Mouse (Mus musculus) MEL (cell line): ENCODE results near the gene Olfml3. TPM values are rescaled to one million over a fixed set of nuclear protein-coding genes. Genes with fewer than 3 reads are reported as not detected.

Source experiments
- DNase-seq: peaks from one replicate; pipeline ENCODE4 v3.0.0; 2011; ENCODE audit warnings: low read depth, low spot score
- H3K27ac ChIP-seq: 2 replicates; pipeline ENCODE4 v1.5.1; 2012; ENCODE audit warnings: low read depth, mild to moderate bottlenecking, control low read depth, low read length, moderate library complexity; ENCODE audit not compliant: control insufficient read depth
- H3K27me3 ChIP-seq, 2 experiments: fragments of 150-350 bp in 1 of 2; sonication (generic) in 1 of 2; 2 replicates each; pipeline ENCODE4 v1.6.1; 2012; ENCODE audit warnings: low read length in 2 of 2, mild to moderate bottlenecking in 2 of 2, improper control_type of control experiment in 1 of 2, moderate library complexity in 1 of 2; ENCODE audit not compliant: insufficient read depth in 2 of 2, control insufficient read depth in 1 of 2
- H3K36me3 ChIP-seq, 2 experiments: 2 replicates each; pipeline ENCODE4 v1.6.1; 2012 to 2014; ENCODE audit warnings: low read length in 2 of 2, improper control_type of control experiment in 1 of 2, inconsistent platforms in 1 of 2, mild to moderate bottlenecking in 1 of 2; ENCODE audit not compliant: insufficient read depth in 2 of 2, control insufficient read depth in 1 of 2
- H3K4me1 ChIP-seq, 2 experiments: fragments of 150-350 bp in 1 of 2; sonication (generic) in 1 of 2; 2 replicates each; pipeline ENCODE4 v1.6.1; 2012; ENCODE audit warnings: low read length in 2 of 2, improper control_type of control experiment in 1 of 2, mild to moderate bottlenecking in 1 of 2; ENCODE audit not compliant: insufficient read depth in 2 of 2, control insufficient read depth in 1 of 2
- H3K4me3 ChIP-seq, 2 experiments: fragments of 150-350 bp in 1 of 2; sonication (generic) in 1 of 2; 2 replicates each; pipeline ENCODE4 v1.5.1; 2012; ENCODE audit warnings: low read depth in 2 of 2, low read length in 2 of 2, mild to moderate bottlenecking in 2 of 2, moderate library complexity in 2 of 2, control low read depth in 1 of 2, improper control_type of control experiment in 1 of 2; ENCODE audit not compliant: control insufficient read depth in 1 of 2, insufficient read depth in 1 of 2
- H3K79me2 ChIP-seq: 2 replicates; pipeline ENCODE4 v1.6.1; 2012; ENCODE audit warnings: mild to moderate bottlenecking, low read length, moderate library complexity; ENCODE audit not compliant: control insufficient read depth, poor library complexity, insufficient read depth
- H3K9ac ChIP-seq: 2 replicates; pipeline ENCODE4 v1.6.1; 2012; ENCODE audit warnings: low read depth, mild to moderate bottlenecking, control low read depth, low read length, moderate library complexity; ENCODE audit not compliant: control insufficient read depth, poor library complexity, severe bottlenecking
- H3K9me3 ChIP-seq: fragments of 150-350 bp; sonication (generic); replicated peaks from 2 replicates; pipeline ENCODE4 v1.6.1; 2012; ENCODE audit warnings: mild to moderate bottlenecking, low read length, improper control_type of control experiment, moderate library complexity; ENCODE audit not compliant: insufficient read depth
- CTCF ChIP-seq, 3 experiments: IDR thresholded peaks in 2 of 3; conservative IDR thresholded peaks in 1 of 3; 2 replicates each; pipeline ENCODE4 v1.5.1; 2011 to 2012; ENCODE audit warnings: low read length in 3 of 3, low read depth in 2 of 3, mild to moderate bottlenecking in 2 of 3, improper control_type of control experiment in 1 of 3, inconsistent platforms in 1 of 3, mixed read lengths in 1 of 3, moderate library complexity in 1 of 3; ENCODE audit not compliant: control insufficient read depth in 1 of 3, insufficient read depth in 1 of 3, poor library complexity in 1 of 3, severe bottlenecking in 1 of 3
- ELF1 ChIP-seq: IDR thresholded peaks from 2 replicates; pipeline ENCODE4 v1.6.1; 2014; ENCODE audit warnings: low read depth, mild to moderate bottlenecking, inconsistent platforms, low read length, improper control_type of control experiment, moderate library complexity
- EP300 ChIP-seq, 2 experiments: IDR thresholded peaks; 2 replicates each; pipeline ENCODE4 v1.6.1; 2011; ENCODE audit warnings: improper control_type of control experiment in 2 of 2, low read length in 2 of 2, low read depth in 1 of 2, mild to moderate bottlenecking in 1 of 2
- ETS1 ChIP-seq: IDR thresholded peaks from 2 replicates; pipeline ENCODE4 v1.6.1; 2012; ENCODE audit warnings: low read depth, mild to moderate bottlenecking, inconsistent platforms, low read length, improper control_type of control experiment, moderate library complexity
- JUND ChIP-seq: IDR thresholded peaks from 2 replicates; pipeline ENCODE4 v1.6.1; 2011; ENCODE audit warnings: low read depth, mild to moderate bottlenecking, improper control_type of control experiment, low read length
- KAT2A ChIP-seq: conservative IDR thresholded peaks from 2 replicates; pipeline ENCODE4 v1.6.1; 2012; ENCODE audit warnings: low read depth, low read length, improper control_type of control experiment, inconsistent platforms
- MAZ ChIP-seq: IDR thresholded peaks from 2 replicates; pipeline ENCODE4 v1.6.1; 2012; ENCODE audit warnings: low read depth, mild to moderate bottlenecking, inconsistent platforms, low read length, improper control_type of control experiment
- MEF2A ChIP-seq: IDR thresholded peaks from 2 replicates; pipeline ENCODE4 v1.6.1; 2014; ENCODE audit warnings: low read depth, mild to moderate bottlenecking, inconsistent platforms, low read length, improper control_type of control experiment; ENCODE audit not compliant: poor library complexity, insufficient replicate concordance, severe bottlenecking; ENCODE audit errors: extremely low read depth
- MXI1 ChIP-seq: IDR thresholded peaks from 2 replicates; pipeline ENCODE4 v1.6.1; 2011; ENCODE audit warnings: mild to moderate bottlenecking, low read depth, low read length, improper control_type of control experiment
- MYB ChIP-seq: IDR thresholded peaks from 2 replicates; pipeline ENCODE4 v1.6.1; 2011; ENCODE audit warnings: mild to moderate bottlenecking, low read depth, low read length, improper control_type of control experiment
- POLR2A ChIP-seq, 2 experiments: IDR thresholded peaks; 2 replicates each; pipeline ENCODE4 v1.6.1; 2011 to 2012; ENCODE audit warnings: low read length in 2 of 2, mild to moderate bottlenecking in 2 of 2, control low read depth in 1 of 2, improper control_type of control experiment in 1 of 2, low read depth in 1 of 2, moderate library complexity in 1 of 2; ENCODE audit not compliant: control insufficient read depth in 1 of 2, insufficient read depth in 1 of 2, poor library complexity in 1 of 2
- POLR2AphosphoS5 ChIP-seq: IDR thresholded peaks from 2 replicates; pipeline ENCODE4 v1.6.1; 2012; ENCODE audit warnings: low read depth, borderline replicate concordance, mild to moderate bottlenecking, inconsistent platforms, low read length, moderate library complexity, mixed read lengths
- TAL1 ChIP-seq: IDR thresholded peaks from 2 replicates; pipeline ENCODE4 v1.6.1; 2012; ENCODE audit warnings: mild to moderate bottlenecking, inconsistent platforms, low read length, moderate library complexity, mixed read lengths
- UBTF ChIP-seq: IDR thresholded peaks from 2 replicates; pipeline ENCODE4 v1.6.1; 2012; ENCODE audit warnings: low read depth, mild to moderate bottlenecking, inconsistent platforms, low read length, improper control_type of control experiment, moderate library complexity, borderline replicate concordance; ENCODE audit not compliant: insufficient read depth
- USF1 ChIP-seq: IDR thresholded peaks from 2 replicates; pipeline ENCODE4 v1.6.1; 2014; ENCODE audit warnings: low read depth, mild to moderate bottlenecking, inconsistent platforms, low read length, improper control_type of control experiment, moderate library complexity
- USF2 ChIP-seq, 2 experiments: IDR thresholded peaks; 2 replicates each; pipeline ENCODE4 v1.6.1; 2011 to 2012; ENCODE audit warnings: improper control_type of control experiment in 2 of 2, low read length in 2 of 2, borderline replicate concordance in 1 of 2, inconsistent platforms in 1 of 2, low read depth in 1 of 2, mild to moderate bottlenecking in 1 of 2; ENCODE audit not compliant: insufficient read depth in 1 of 2
- ZC3H11A ChIP-seq: IDR thresholded peaks from 2 replicates; pipeline ENCODE4 v1.6.1; 2012; ENCODE audit warnings: low read depth, mild to moderate bottlenecking, inconsistent platforms, low read length, improper control_type of control experiment
- ZKSCAN1 ChIP-seq: IDR thresholded peaks from 2 replicates; pipeline ENCODE4 v1.6.1; 2012; ENCODE audit warnings: low read depth, mild to moderate bottlenecking, inconsistent platforms, low read length, improper control_type of control experiment, moderate library complexity
- polyA plus RNA-seq, 2 experiments: library from polyadenylated mRNA; stranded (reverse) in 1 of 2; unstranded in 1 of 2; fragments of >175 nt in 1 of 2; fragments of >200 nt in 1 of 2; gene quantifications; 2 replicates each; pipeline versions ENCODE4 v1.2.1 to v1.2.4; 2012; ENCODE audit warnings: low replicate concordance in 2 of 2, low read depth in 1 of 2; ENCODE audit not compliant: insufficient read length in 2 of 2, insufficient read depth in 1 of 2, missing spikeins in 1 of 2
- total RNA-seq: library from RNA; depleted of rRNA; stranded (reverse); fragments of 300-350 nt; gene quantifications from 2 replicates; pipeline ENCODE4 v1.2.3, GENCODE M21; 2012

Olfml3 gene
- total and polyA plus RNA-seq, 3 experiments: 0.08 to 0.18 TPM; not detected in 1

GRCm38 (mm10) chr3:103704661-103705060 lies 33.1 kb downstream of the Olfml3 start:
- H3K27ac ChIP-seq: no peak overlapping the region
- TF ChIP-seq USF2 (IDR thresholded peaks at IDR 0.05; ENCODE audit: borderline replicate concordance in 1 of 2, insufficient read depth in 1 of 2, low read depth in 1 of 2, low read length in 2 of 2) (no peak), MEF2A (no peak), POLR2AphosphoS5 (no peak), MXI1 (no peak), ZKSCAN1 (no peak), UBTF (no peak), KAT2A (no peak), TAL1 (no peak), MAZ (no peak), POLR2A (IDR thresholded peaks at IDR 0.05; ENCODE audit: control insufficient read depth in 1 of 2, insufficient read depth in 1 of 2, low read depth in 1 of 2, low read length in 2 of 2, poor library complexity in 1 of 2) (no peak)
- H3K9me3 ChIP-seq: no peaks in the 10 kb centered on the region
- no peak overlapping the region for H3K4me3 ChIP-seq
- no peaks in the 10 kb centered on the region for H3K4me1 ChIP-seq
- no peaks in the 10 kb centered on the region for H3K79me2 ChIP-seq
- H3K27me3 ChIP-seq: peaks cover 3% of the 10 kb centered on the region in 2 experiments
- DNase-seq: no peak
- H3K36me3 ChIP-seq: no peaks in the 10 kb centered on the region
- no peak overlapping the region for H3K9ac ChIP-seq

GRCm38 (mm10) chr3:103696388-103696925 lies 41.3 kb downstream of the Olfml3 start:
- Histone ChIP-seq H3K79me2 (no peaks in the 10 kb centered on the region), H3K4me3 (no peak overlapping the region), H3K27ac (no peak overlapping the region), H3K4me1 (no peaks in the 10 kb centered on the region), H3K9me3 (no peaks in the 10 kb centered on the region), H3K36me3 (no peaks in the 10 kb centered on the region), H3K27me3 (no peaks in the 10 kb centered on the region; a peak in 1 of 4 replicates), H3K9ac (no peak overlapping the region)
- TF ChIP-seq CTCF (IDR thresholded peaks at IDR 0.05 in 2 of 3, conservative IDR thresholded peaks at IDR 0.05 in 1 of 3; ENCODE audit: control insufficient read depth in 1 of 3, insufficient read depth in 1 of 3, low read depth in 2 of 3, low read length in 3 of 3, poor library complexity in 1 of 3, severe bottlenecking in 1 of 3) (no peak), POLR2AphosphoS5 (no peak), ZC3H11A (no peak), ETS1 (no peak), MAZ (no peak), ELF1 (no peak), JUND (no peak), USF1 (no peak), ZKSCAN1 (no peak), MYB (no peak), EP300 (IDR thresholded peaks at IDR 0.05; ENCODE audit: low read depth in 1 of 2, low read length in 2 of 2) (no peak)
- DNase-seq: no peak
